Mouse (Mus musculus) CH12.LX (cell line): ENCODE data around the gene Dpysl5. TPM values are rescaled to one million over a fixed set of nuclear protein-coding genes. Genes with fewer than 3 reads are reported as not detected.

Experiments used
- DNase-seq: peaks from one replicate; pipeline ENCODE4 v3.0.0-alpha.2; 2013; ENCODE audit errors: extremely low read depth
- H3K27ac ChIP-seq: 2 replicates; pipeline ENCODE4 v1.5.1; 2012; ENCODE audit warnings: low read depth, mild to moderate bottlenecking, control low read depth, moderate library complexity; ENCODE audit not compliant: insufficient read depth
- H3K27me3 ChIP-seq: replicated peaks from 2 replicates; pipeline ENCODE3; 2012; ENCODE audit warnings: inconsistent platforms
- H3K36me3 ChIP-seq, 2 experiments: replicated peaks in 1 of 2; 2 replicates each; pipeline versions ENCODE3 to v1.6.1; 2012; ENCODE audit warnings: inconsistent platforms in 1 of 2, low read length in 1 of 2, mild to moderate bottlenecking in 1 of 2, mixed read lengths in 1 of 2, moderate library complexity in 1 of 2; ENCODE audit not compliant: control insufficient read depth in 1 of 2, insufficient read depth in 1 of 2
- H3K4me1 ChIP-seq, 2 experiments: 2 replicates each; pipeline ENCODE4 v1.6.1; 2012; ENCODE audit warnings: inconsistent platforms in 1 of 2, moderate library complexity in 1 of 2; ENCODE audit not compliant: insufficient read depth in 2 of 2, control insufficient read depth in 1 of 2
- H3K4me2 ChIP-seq: 2 replicates; pipeline ENCODE4 v1.6.1; 2012; ENCODE audit warnings: low read depth, mild to moderate bottlenecking, control low read depth; ENCODE audit not compliant: poor library complexity, insufficient read depth, severe bottlenecking
- H3K4me3 ChIP-seq, 3 experiments: fragments of 150-350 bp in 1 of 3; sonication (generic) in 1 of 3; replicated peaks in 1 of 3; 2 replicates each; pipeline versions ENCODE3 to v1.5.1; 2011 to 2012; ENCODE audit warnings: low read depth in 2 of 3, low read length in 2 of 3, mild to moderate bottlenecking in 2 of 3, moderate library complexity in 2 of 3, control low read depth in 1 of 3, improper control_type of control experiment in 1 of 3, inconsistent platforms in 1 of 3, mixed read lengths in 1 of 3; ENCODE audit not compliant: poor library complexity in 1 of 3
- H3K79me2 ChIP-seq: replicated peaks from 2 replicates; pipeline ENCODE4 v1.6.1; 2012; ENCODE audit warnings: mild to moderate bottlenecking, moderate library complexity; ENCODE audit not compliant: control insufficient read depth, poor library complexity, insufficient read depth, severe bottlenecking; ENCODE audit errors: extremely low read depth
- H3K9ac ChIP-seq: 2 replicates; pipeline ENCODE4 v1.6.1; 2012; ENCODE audit warnings: low read depth, mild to moderate bottlenecking, control low read depth, moderate library complexity; ENCODE audit not compliant: insufficient read depth
- H3K9me3 ChIP-seq: replicated peaks from 2 replicates; pipeline ENCODE3; 2012; ENCODE audit warnings: low read length, inconsistent platforms, mixed read lengths
- CHD1 ChIP-seq: IDR thresholded peaks from 2 replicates; pipeline ENCODE4 v1.6.1; 2012; ENCODE audit warnings: low read depth, low read length, improper control_type of control experiment, inconsistent platforms
- CHD2 ChIP-seq: IDR thresholded peaks from 2 replicates; pipeline ENCODE4 v1.6.1; 2011; ENCODE audit warnings: low read length, improper control_type of control experiment
- CTCF ChIP-seq, 2 experiments: IDR thresholded peaks in 1 of 2; conservative IDR thresholded peaks in 1 of 2; 2 replicates each; pipeline ENCODE4 v1.5.1; 2011 to 2012; ENCODE audit warnings: low read depth in 2 of 2, low read length in 2 of 2, improper control_type of control experiment in 1 of 2, inconsistent platforms in 1 of 2, mild to moderate bottlenecking in 1 of 2, moderate library complexity in 1 of 2
- E2F4 ChIP-seq: IDR thresholded peaks from 2 replicates; pipeline ENCODE4 v1.6.1; 2011; ENCODE audit warnings: low read depth, low read length, improper control_type of control experiment; ENCODE audit not compliant: insufficient replicate concordance
- EP300 ChIP-seq: IDR thresholded peaks from 2 replicates; pipeline ENCODE4 v1.6.1; 2011; ENCODE audit warnings: low read length, improper control_type of control experiment
- ETS1 ChIP-seq: conservative IDR thresholded peaks from 2 replicates; pipeline ENCODE4 v1.6.1; 2012; ENCODE audit warnings: low read depth, mild to moderate bottlenecking, inconsistent platforms, low read length, improper control_type of control experiment, moderate library complexity
- GABPA ChIP-seq: IDR thresholded peaks from 2 replicates; pipeline ENCODE4 v1.6.1; 2012; ENCODE audit warnings: low read depth, low read length, improper control_type of control experiment, inconsistent platforms; ENCODE audit not compliant: insufficient replicate concordance
- HCFC1 ChIP-seq: IDR thresholded peaks from 2 replicates; pipeline ENCODE4 v1.6.1; 2012; ENCODE audit warnings: low read depth, mild to moderate bottlenecking, inconsistent platforms, low read length, improper control_type of control experiment
- IRF4 ChIP-seq: IDR thresholded peaks from 2 replicates; pipeline ENCODE4 v1.6.1; 2014; ENCODE audit warnings: low read depth, mild to moderate bottlenecking, inconsistent platforms, low read length, improper control_type of control experiment
- JUN ChIP-seq: IDR thresholded peaks from 2 replicates; pipeline ENCODE4 v1.6.1; 2011; ENCODE audit warnings: low read depth, mild to moderate bottlenecking, low read length, improper control_type of control experiment, moderate library complexity; ENCODE audit not compliant: insufficient read depth
- MAZ ChIP-seq: IDR thresholded peaks from 2 replicates; pipeline ENCODE4 v1.6.1; 2012; ENCODE audit warnings: low read depth, mild to moderate bottlenecking, inconsistent platforms, low read length, improper control_type of control experiment, moderate library complexity
- MEF2A ChIP-seq: IDR thresholded peaks from 2 replicates; pipeline ENCODE4 v1.6.1; 2014; ENCODE audit warnings: low read depth, mild to moderate bottlenecking, inconsistent platforms, low read length, improper control_type of control experiment, borderline replicate concordance
- MXI1 ChIP-seq: IDR thresholded peaks from 2 replicates; pipeline ENCODE4 v1.6.1; 2011; ENCODE audit warnings: mild to moderate bottlenecking, low read depth, low read length, improper control_type of control experiment
- MYC ChIP-seq: IDR thresholded peaks from 2 replicates; pipeline ENCODE4 v1.6.1; 2011; ENCODE audit warnings: low read depth, mild to moderate bottlenecking, improper control_type of control experiment, low read length
- NRF1 ChIP-seq: IDR thresholded peaks from 2 replicates; pipeline ENCODE4 v1.6.1; 2014; ENCODE audit warnings: low read depth, mild to moderate bottlenecking, inconsistent platforms, low read length, improper control_type of control experiment, moderate library complexity
- POLR2A ChIP-seq: IDR thresholded peaks from 2 replicates; pipeline ENCODE4 v1.6.1; 2011; ENCODE audit warnings: low read depth, mild to moderate bottlenecking, improper control_type of control experiment, low read length
- POLR2AphosphoS2 ChIP-seq: IDR thresholded peaks from 2 replicates; pipeline ENCODE4 v1.6.1; 2011; ENCODE audit warnings: low read depth, low read length, improper control_type of control experiment
- RCOR1 ChIP-seq: conservative IDR thresholded peaks from 2 replicates; pipeline ENCODE4 v1.6.1; 2012; ENCODE audit warnings: low read depth, mild to moderate bottlenecking, inconsistent platforms, low read length, improper control_type of control experiment
- TCF12 ChIP-seq: IDR thresholded peaks from 2 replicates; pipeline ENCODE4 v1.6.1; 2014; ENCODE audit warnings: low read depth, mild to moderate bottlenecking, inconsistent platforms, low read length, improper control_type of control experiment
- UBTF ChIP-seq: IDR thresholded peaks from 2 replicates; pipeline ENCODE4 v1.6.1; 2012; ENCODE audit warnings: low read depth, mild to moderate bottlenecking, inconsistent platforms, low read length, improper control_type of control experiment, moderate library complexity
- ZMIZ1 ChIP-seq: IDR thresholded peaks from 2 replicates; pipeline ENCODE4 v1.6.1; 2012; ENCODE audit warnings: low read depth, mild to moderate bottlenecking, inconsistent platforms, low read length, improper control_type of control experiment
- ZNF384 ChIP-seq: IDR thresholded peaks from 2 replicates; pipeline ENCODE4 v1.6.1; 2012; ENCODE audit warnings: low read depth, low read length, improper control_type of control experiment, inconsistent platforms
- dilution Hi-C: fragments of 300-500 bp; cut with MboI; formaldehyde crosslinking; loops from 2 replicates; pipeline ENCODE4 v1.14.3; 2020; ENCODE audit warnings: low sequenced_read_pairs; ENCODE audit not compliant: extremely low pct_unique_long_range_greater_than_20kb, extremely low pct_ligation_motif_present
- in situ Hi-C: fragments of 300-500 bp; cut with MboI; formaldehyde crosslinking; loops from 3 replicates; pipeline ENCODE4 v1.14.3; 2019; ENCODE audit warnings: low sequenced_read_pairs, low pct_ligation_motif_present, low pct_unique_long_range_greater_than_20kb, mixed read lengths
- polyA plus RNA-seq: library from polyadenylated mRNA; unstranded; fragments of >175 nt; gene quantifications from 2 replicates; pipeline ENCODE4 v1.2.1, GENCODE M21; 2012; ENCODE audit warnings: low read depth; ENCODE audit not compliant: insufficient read length
- total RNA-seq, 2 experiments: library from RNA; depleted of rRNA; stranded (reverse); fragments of 300-350 nt in 1 of 2; fragments of >200 nt in 1 of 2; gene quantifications; 2 replicates each; pipeline ENCODE4 v1.2.3; 2012 to 2014

Gene Dpysl5
- 0.21 TPM in 1 of 2 replicates, not detected in the other for total RNA-seq (2012; rRNA removed)
- total RNA-seq (2014; rRNA removed) = not detected in 2 replicates
- not detected in 2 replicates for polyA plus RNA-seq

DNA sequence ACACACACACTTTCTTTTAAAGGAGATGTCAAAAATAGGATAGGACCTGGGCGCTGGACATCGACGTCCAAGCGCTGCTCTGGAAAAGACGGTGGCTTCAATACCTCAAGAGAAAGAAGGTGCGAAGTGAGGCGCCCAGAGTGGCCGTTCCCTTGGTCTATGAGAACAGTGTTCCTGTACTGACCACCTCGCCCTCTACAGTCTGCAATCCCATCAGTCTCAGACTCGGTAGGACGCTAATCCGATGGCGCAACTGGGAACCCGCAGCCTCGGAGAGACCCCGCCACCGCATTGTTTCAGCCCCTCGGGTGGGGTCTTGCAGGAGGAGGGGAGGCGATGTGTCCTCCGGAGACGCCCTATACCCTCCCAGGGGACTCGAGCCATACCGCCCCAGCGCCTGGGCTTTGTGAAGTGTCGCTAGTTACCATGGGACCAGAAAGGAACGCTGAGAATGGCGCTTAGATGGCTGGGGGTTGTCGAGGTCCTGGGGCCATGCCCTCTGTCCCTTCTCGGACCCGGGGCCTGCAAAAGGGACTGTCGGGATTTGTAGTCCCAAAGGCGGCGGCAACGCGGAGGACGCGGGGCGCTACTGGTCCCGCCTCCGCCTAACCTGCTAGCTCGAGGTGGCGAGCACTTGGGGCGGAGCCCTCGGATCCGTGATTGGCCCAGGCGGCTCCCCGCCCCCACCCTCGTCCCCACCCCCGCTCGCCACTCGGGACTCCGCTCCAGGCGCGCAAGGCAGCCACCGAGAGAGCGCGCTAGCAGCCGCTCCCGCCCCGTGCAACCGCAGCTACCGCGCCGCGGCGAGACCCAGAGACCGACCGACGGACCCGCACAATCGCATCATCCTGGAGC, at the start of gene Dpysl5:
TSS of gene Dpysl5 (plus strand) at position 418 of the 855 bp plus-strand sequence.
- Histone ChIP-seq H3K9ac (no peak within 1 kb of the TSS; the same call in 1 of the 2 replicates), H3K27ac (no peak within 1 kb of the TSS), H3K27me3 (peaks cover 77% of the 10 kb centered on the region), H3K36me3 (no peaks in the 10 kb centered on the region), H3K79me2 (no peaks in the 10 kb centered on the region), H3K4me1 (peaks cover 15 to 43% of the 10 kb centered on the region in 2 experiments), H3K4me2 (peak within 1 kb of the TSS; percentile 85), H3K4me3 (peak within 1 kb of the TSS in 2 of 3 experiments; percentile 32 to 62), H3K9me3 (no peaks in the 10 kb centered on the region)
- TF ChIP-seq EP300 (no peak), MYC (no peak), HCFC1 (peak; percentile 66), CHD2 (peak; percentile 69), CTCF (conservative IDR thresholded peaks at IDR 0.05 in 1 of 2, IDR thresholded peaks at IDR 0.05 in 1 of 2; ENCODE audit: low read depth in 2 of 2, low read length in 2 of 2) (peak in 1 of 2 experiments; percentile 10; a peak in 2 of 4 replicates), MXI1 (peak; percentile 43; the same call in 1 of the 2 replicates), IRF4 (0 out of 2 replicates have a peak, but pooled peaks have one; percentile 18), UBTF (0 out of 2 replicates have a peak, but pooled peaks have one; percentile 44), MEF2A (no peak), MAZ (0 out of 2 replicates have a peak, but pooled peaks have one; percentile 38), TCF12 (0 out of 2 replicates have a peak, but pooled peaks have one; percentile 7)
- DNase-seq = no peak
- dilution Hi-C loops (no loop called here), in situ Hi-C loops (no loop called here)

DNA sequence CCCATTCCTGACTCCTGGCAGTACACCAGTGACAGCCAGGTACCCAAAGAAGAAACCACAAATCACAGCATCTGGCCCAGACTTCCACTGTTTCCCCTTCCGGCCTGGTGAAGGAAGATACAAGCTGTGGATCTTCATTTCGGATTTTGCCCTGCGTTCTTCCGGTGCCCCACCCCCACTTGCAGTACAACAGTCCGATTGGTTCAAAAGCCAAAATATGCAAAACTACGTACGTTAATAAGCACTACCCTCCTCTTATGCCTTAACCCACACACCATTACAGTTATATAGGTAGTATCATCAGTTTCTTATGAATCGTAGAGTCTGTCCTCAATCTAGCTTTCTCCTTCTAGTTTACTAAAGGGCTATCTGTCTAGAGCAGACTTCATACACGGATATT, 46.0 kb upstream of the Dpysl5 start:
- DNase-seq = no peak
- no peak overlapping the region for H3K4me2 ChIP-seq
- peaks cover 17% of the 10 kb centered on the region for H3K9me3 ChIP-seq
- H3K36me3 ChIP-seq = peaks cover 13 to 22% of the 10 kb centered on the region in 2 experiments
- dilution Hi-C loops (no loop called here), in situ Hi-C loops (no loop called here)
- TF ChIP-seq NRF1 (no peak), MYC (no peak), CHD1 (no peak), JUN (no peak), RCOR1 (no peak), ZMIZ1 (no peak), E2F4 (no peak), POLR2AphosphoS2 (no peak), POLR2A (no peak), CTCF (conservative IDR thresholded peaks at IDR 0.05 in 1 of 2, IDR thresholded peaks at IDR 0.05 in 1 of 2; ENCODE audit: low read depth in 2 of 2, low read length in 2 of 2) (no peak), ZNF384 (no peak), ETS1 (no peak), GABPA (no peak)
- no peak overlapping the region for H3K4me3 ChIP-seq
- peaks cover 7 to 27% of the 10 kb centered on the region in 2 experiments for H3K4me1 ChIP-seq
- H3K27ac ChIP-seq = no peak overlapping the region
- no peaks in the 10 kb centered on the region for H3K27me3 ChIP-seq
- peaks cover 28% of the 10 kb centered on the region for H3K79me2 ChIP-seq
- H3K9ac ChIP-seq = no peak overlapping the region
